Mouse (Mus musculus) limb, embryonic 11.5 days (tissue): Measurements from ENCODE around the gene Yjefn3. TPM values are rescaled to one million over a fixed set of nuclear protein-coding genes. Genes with fewer than 3 reads are reported as not detected.

ENCODE experiments used
- ATAC-seq: fragments of 200-750 bp; cut with Nextera tagmentation; 2 replicates; pipeline ENCODE4 v1.8.0; 2017; ENCODE audit warnings: low read depth; ENCODE audit not compliant: insufficient number of reproducible peaks, low FRiP score, low TSS enrichment
- DNase-seq: peaks from one replicate; pipeline ENCODE4 v3.0.0-alpha.2; 2015; ENCODE audit warnings: low spot score
- H3K27ac ChIP-seq: fragments of 300-500 bp; sonication (generic); replicated peaks from 2 replicates; pipeline ENCODE4 v1.5.1; 2014; ENCODE audit warnings: low read depth, mild to moderate bottlenecking, low read length
- H3K27me3 ChIP-seq: fragments of 300-500 bp; sonication (generic); 2 replicates; pipeline ENCODE4 v1.6.1; 2014; ENCODE audit warnings: mild to moderate bottlenecking, low read length, mixed read lengths; ENCODE audit not compliant: control insufficient read depth, insufficient read depth
- H3K36me3 ChIP-seq: fragments of 300-500 bp; sonication (generic); 2 replicates; pipeline ENCODE4 v1.6.1; 2014; ENCODE audit warnings: mild to moderate bottlenecking, low read length, moderate library complexity, mixed read lengths; ENCODE audit not compliant: control insufficient read depth, insufficient read depth
- H3K4me1 ChIP-seq: fragments of 300-500 bp; sonication (generic); 2 replicates; pipeline ENCODE4 v1.6.1; 2014; ENCODE audit warnings: low read length, mixed read lengths; ENCODE audit not compliant: control insufficient read depth, insufficient read depth
- H3K4me2 ChIP-seq: fragments of 300-500 bp; sonication (generic); 2 replicates; pipeline ENCODE4 v1.6.1; 2014; ENCODE audit warnings: low read depth, mild to moderate bottlenecking, moderate library complexity; ENCODE audit not compliant: severe bottlenecking
- H3K4me3 ChIP-seq: fragments of 300-500 bp; sonication (generic); 2 replicates; pipeline ENCODE4 v1.5.1; 2014; ENCODE audit warnings: low read depth, low read length
- H3K9ac ChIP-seq: fragments of 300-500 bp; sonication (generic); 2 replicates; pipeline ENCODE4 v1.6.1; 2014; ENCODE audit warnings: mild to moderate bottlenecking, low read length
- H3K9me3 ChIP-seq: fragments of 300-500 bp; sonication (generic); 2 replicates; pipeline ENCODE4 v1.6.1; 2016; ENCODE audit warnings: low read length; ENCODE audit not compliant: control insufficient read depth
- WGBS: fragments of 180-500 bp; shearing (Covaris S2); extraction: QIAGEN DNeasy Blood & Tissue Kit; methylation state at CpG from one replicate; pipeline ENCODE4 v1.1.7; 2014; 5-methylcytosine and 5-hydroxymethylcytosine counted together
- polyA plus RNA-seq: library from polyadenylated mRNA; unstranded; fragments of >200 nt; fragmentation: Nextera tagmentation; extraction: Ambion mirVana; gene quantifications from 2 replicates; pipeline ENCODE4 v1.2.1, GENCODE M21; 2014

The Yjefn3 gene
- polyA plus RNA-seq, 1 experiment from 2014 or later: 2.5 TPM

- 84% methylated on average over 1 of the region's 1 CpGs for WGBS
- Histone ChIP-seq H3K4me1 (peaks cover 8% of the 10 kb centered on the region; the same call in 1 of the 2 replicates), H3K9ac (no peak overlapping the region), H3K4me3 (no peak overlapping the region), H3K27me3 (no peaks in the 10 kb centered on the region), H3K27ac (no peak overlapping the region), H3K36me3 (peaks cover 21% of the 10 kb centered on the region), H3K4me2 (no peak overlapping the region), H3K9me3 (no peaks in the 10 kb centered on the region)
- ATAC-seq (peak; percentile 45; the same call in 1 of the 2 replicates), DNase-seq (peak; percentile 83)
Observed at GRCm38 (mm10) chr8:69919010-69919409, 16.5 kb upstream of the Yjefn3 start.

- Histone ChIP-seq H3K4me1 (peaks cover 8% of the 10 kb centered on the region; the same call in 1 of the 2 replicates), H3K4me2 (no peak overlapping the region), H3K9me3 (no peaks in the 10 kb centered on the region), H3K36me3 (peaks cover 23% of the 10 kb centered on the region), H3K9ac (no peak overlapping the region), H3K4me3 (no peak overlapping the region), H3K27ac (no peak overlapping the region), H3K27me3 (no peaks in the 10 kb centered on the region)
- no peak for ATAC-seq
- no peak for DNase-seq
Observed at GRCm38 (mm10) chr8:69918506-69918905, 16.0 kb upstream of the Yjefn3 start.

- Histone ChIP-seq H3K9ac (no peak overlapping the region), H3K9me3 (no peaks in the 10 kb centered on the region), H3K4me2 (no peak overlapping the region), H3K4me3 (no peak overlapping the region), H3K27me3 (no peaks in the 10 kb centered on the region), H3K36me3 (peaks cover 44% of the 10 kb centered on the region), H3K4me1 (peaks cover 5% of the 10 kb centered on the region; the same call in 1 of the 2 replicates), H3K27ac (no peak overlapping the region)
- DNase-seq: no peak
- WGBS: 75% methylated on average over 5 of the region's 5 CpGs
- ATAC-seq: no peak
Observed at GRCm38 (mm10) chr8:69915748-69916147, 13.2 kb upstream of the Yjefn3 start.

- peaks cover 50% of the 10 kb centered on the region for H3K36me3 ChIP-seq
Observed at GRCm38 (mm10) chr8:69914526-69914925, 12.0 kb upstream of the Yjefn3 start.

GRCm38 (mm10) chr8:69912478-69913074, 10.1 kb upstream of the Yjefn3 start:
- Histone ChIP-seq H3K27ac (no peak overlapping the region), H3K9me3 (no peaks in the 10 kb centered on the region), H3K27me3 (no peaks in the 10 kb centered on the region), H3K4me3 (no peak overlapping the region), H3K36me3 (peaks cover 58% of the 10 kb centered on the region), H3K4me2 (no peak overlapping the region), H3K9ac (no peak overlapping the region), H3K4me1 (no peaks in the 10 kb centered on the region)
- ATAC-seq (no peak), DNase-seq (no peak)
- WGBS: 95% methylated on average over 12 of the region's 12 CpGs

More at GRCm38 (mm10) chr8:69914526-69914925, 12.0 kb upstream of the Yjefn3 start:
- Histone ChIP-seq H3K4me2 (no peak overlapping the region), H3K4me3 (no peak overlapping the region), H3K27ac (no peak overlapping the region), H3K9me3 (no peaks in the 10 kb centered on the region), H3K27me3 (no peaks in the 10 kb centered on the region), H3K9ac (no peak overlapping the region), H3K4me1 (no peaks in the 10 kb centered on the region)
- 94% methylated on average over 4 of the region's 4 CpGs for WGBS
- DNase-seq: no peak
- no peak for ATAC-seq

- no peaks in the 10 kb centered on the region for H3K4me1 ChIP-seq
- no peaks in the 10 kb centered on the region for H3K9me3 ChIP-seq
- DNase-seq: no peak
- no peaks in the 10 kb centered on the region for H3K27me3 ChIP-seq
- WGBS: 96% methylated on average over 13 of the region's 13 CpGs
- peaks cover 53% of the 10 kb centered on the region for H3K36me3 ChIP-seq
- H3K9ac ChIP-seq: no peak overlapping the region
- no peak overlapping the region for H3K4me3 ChIP-seq
- no peak overlapping the region for H3K4me2 ChIP-seq
- H3K27ac ChIP-seq: no peak overlapping the region
- no peak for ATAC-seq
Observed at GRCm38 (mm10) chr8:69911917-69912316, 9.4 kb upstream of the Yjefn3 start.

GRCm38 (mm10) chr8:69907106-69907505, 4.6 kb upstream of the Yjefn3 start:
- 92% methylated on average over 2 of the region's 2 CpGs for WGBS
- no peak overlapping the region for H3K27ac ChIP-seq
- no peaks in the 10 kb centered on the region for H3K27me3 ChIP-seq
- no peak for DNase-seq
- peaks cover 7% of the 10 kb centered on the region for H3K4me1 ChIP-seq
- no peak overlapping the region for H3K4me2 ChIP-seq
- ATAC-seq: no peak
- no peak overlapping the region for H3K4me3 ChIP-seq
- H3K36me3 ChIP-seq: peaks cover 29% of the 10 kb centered on the region; the same call in 1 of the 2 replicates
- H3K9ac ChIP-seq: no peak overlapping the region
- H3K9me3 ChIP-seq: no peaks in the 10 kb centered on the region

- Histone ChIP-seq H3K9me3 (no peaks in the 10 kb centered on the region), H3K9ac (no peak overlapping the region), H3K27me3 (no peaks in the 10 kb centered on the region), H3K4me1 (peaks cover 10% of the 10 kb centered on the region), H3K4me3 (no peak overlapping the region), H3K36me3 (peaks cover 22% of the 10 kb centered on the region; the same call in 1 of the 2 replicates), H3K4me2 (no peak overlapping the region), H3K27ac (no peak overlapping the region)
- DNase-seq (no peak), ATAC-seq (no peak)
- 97% methylated on average over 2 of the region's 2 CpGs for WGBS
Observed at GRCm38 (mm10) chr8:69906260-69906659, 3.7 kb upstream of the Yjefn3 start.

- Histone ChIP-seq H3K4me2 (no peak overlapping the region), H3K27ac (no peak overlapping the region), H3K27me3 (no peaks in the 10 kb centered on the region), H3K36me3 (0 out of 2 replicates have a peak, but pooled peaks cover 6% of the 10 kb centered on the region), H3K4me1 (peaks cover 18% of the 10 kb centered on the region), H3K9ac (no peak overlapping the region), H3K4me3 (0 out of 2 replicates have a peak overlapping the region, but pooled peaks have one; percentile 73), H3K9me3 (no peaks in the 10 kb centered on the region)
- DNase-seq (no peak), ATAC-seq (no peak)
- 83% methylated on average over 8 of the region's 8 CpGs for WGBS
Observed at GRCm38 (mm10) chr8:69904096-69904495, 1.6 kb upstream of the Yjefn3 start.
